Mouse (Mus musculus): ENCODE data around the gene Cd52.
"Not testable (repeated sequence)": the region's sequence is repeated elsewhere in the genome, so short reads cannot be mapped to it uniquely, and the experiment has no call there.

Gene Cd52

DNA sequence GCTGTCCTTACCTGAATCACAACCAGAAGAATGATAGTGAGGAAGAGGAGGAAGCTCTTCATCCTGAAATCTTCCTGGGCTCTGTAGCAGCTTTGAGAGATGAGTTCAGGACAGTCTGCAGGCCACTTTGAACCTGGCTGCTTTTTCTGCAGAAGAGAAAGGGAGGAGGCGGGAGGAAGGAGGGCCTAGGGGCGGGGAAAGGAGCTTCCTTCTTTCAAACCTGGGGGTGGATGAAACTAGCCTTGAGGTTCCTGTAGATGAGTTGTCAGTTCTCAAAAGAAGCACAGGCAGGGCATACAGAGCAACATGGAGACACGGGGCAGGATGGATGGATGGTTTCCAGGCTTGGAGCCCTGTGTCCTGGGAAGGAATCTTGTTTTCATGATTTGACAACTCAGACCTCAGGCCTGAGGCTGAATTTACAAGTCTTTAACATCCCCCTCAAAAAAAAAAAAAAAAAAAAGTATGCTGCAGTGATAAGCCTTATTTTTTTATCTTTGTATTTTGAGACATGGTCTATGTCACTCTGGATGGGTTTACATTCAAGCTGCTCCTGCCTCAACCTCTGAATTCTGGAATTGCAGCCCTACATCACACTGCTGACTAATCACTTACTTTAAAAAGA, at the start of gene Cd52:
Gene Cd52 (minus strand): TSS at position 160 of the 625 bp plus-strand sequence.
- DNase-seq (ENCODE audit: inconsistent age in 2 of 2, low spot score in 1 of 2), result peak in 1 of 2 experiments; percentile 54

DNA sequence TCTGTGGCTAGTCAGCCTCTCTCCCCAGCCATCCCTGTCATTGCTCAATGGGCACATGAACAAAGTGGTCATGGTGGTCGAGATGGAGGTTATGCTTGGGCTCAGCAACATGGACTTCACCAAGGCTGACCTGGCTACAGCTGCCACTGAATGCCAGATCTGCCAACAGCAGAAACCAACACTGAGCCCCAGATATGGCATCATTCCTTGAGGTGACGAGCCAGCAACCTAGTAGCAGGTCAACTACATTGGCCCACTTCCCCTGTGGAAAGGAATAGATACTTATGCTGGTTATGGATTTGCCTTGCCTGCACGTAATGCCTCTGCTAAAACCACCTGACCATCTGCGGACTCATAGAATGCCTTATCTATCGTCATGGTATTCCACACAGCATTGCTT, 49.4 kb upstream of the Cd52 start:
- DNase-seq (ENCODE audit: inconsistent age in 2 of 2, low spot score in 1 of 2), result not testable (repeated sequence)

DNA sequence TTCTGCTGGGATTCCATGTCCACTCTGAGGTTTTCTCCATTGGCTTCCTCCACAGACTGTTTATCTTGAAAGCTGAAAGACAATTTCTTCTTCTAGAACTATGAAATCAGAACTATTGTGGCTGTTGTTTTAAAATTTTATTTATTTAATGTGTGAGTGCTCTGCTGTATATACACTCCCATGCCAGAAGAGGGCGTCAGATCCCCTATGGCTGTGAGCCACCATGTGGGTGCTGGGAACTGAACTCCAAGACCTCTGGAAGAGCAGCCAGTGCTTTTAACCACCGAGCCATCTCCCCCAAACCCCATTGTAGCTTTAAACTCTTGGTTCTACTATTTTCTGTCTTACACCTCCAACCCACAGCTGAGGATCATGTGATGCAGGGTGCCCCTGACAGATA, 44.0 kb upstream of the Cd52 start:
- no peak for DNase-seq (ENCODE audit: inconsistent age in 2 of 2, low spot score in 1 of 2)

DNA sequence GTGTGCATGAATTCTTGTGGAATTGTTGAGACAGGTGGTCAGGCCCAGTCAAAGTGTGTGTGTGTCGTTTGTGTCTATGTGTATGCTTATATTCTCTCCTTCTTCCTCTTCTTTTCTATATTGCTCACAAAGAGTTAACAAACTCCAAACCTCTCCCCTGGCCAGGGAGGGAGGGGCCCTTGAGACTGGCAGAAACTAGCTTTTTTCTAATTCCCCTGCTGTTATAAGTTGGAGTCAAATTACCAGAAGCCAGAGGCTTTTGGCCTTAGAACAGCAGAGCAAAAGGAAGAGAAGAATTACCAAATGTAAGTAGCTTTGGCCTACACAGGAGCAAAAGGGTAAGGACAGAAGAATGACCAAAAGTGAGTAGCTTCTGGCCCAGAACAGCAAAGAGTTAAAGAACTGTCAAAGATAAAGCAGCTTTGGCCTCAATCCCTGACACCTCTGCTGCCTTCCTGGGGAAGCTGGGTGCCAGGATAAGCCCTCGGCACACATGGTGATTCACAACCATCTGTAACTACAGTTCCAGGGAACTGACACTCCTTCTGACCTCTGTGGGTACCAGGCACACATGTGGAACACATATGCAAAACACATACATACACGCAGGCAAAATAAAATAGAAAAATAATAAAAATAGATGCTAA, 41.5 kb upstream of the Cd52 start:
- DNase-seq (ENCODE audit: inconsistent age in 2 of 2, low spot score in 1 of 2), result no peak

DNA sequence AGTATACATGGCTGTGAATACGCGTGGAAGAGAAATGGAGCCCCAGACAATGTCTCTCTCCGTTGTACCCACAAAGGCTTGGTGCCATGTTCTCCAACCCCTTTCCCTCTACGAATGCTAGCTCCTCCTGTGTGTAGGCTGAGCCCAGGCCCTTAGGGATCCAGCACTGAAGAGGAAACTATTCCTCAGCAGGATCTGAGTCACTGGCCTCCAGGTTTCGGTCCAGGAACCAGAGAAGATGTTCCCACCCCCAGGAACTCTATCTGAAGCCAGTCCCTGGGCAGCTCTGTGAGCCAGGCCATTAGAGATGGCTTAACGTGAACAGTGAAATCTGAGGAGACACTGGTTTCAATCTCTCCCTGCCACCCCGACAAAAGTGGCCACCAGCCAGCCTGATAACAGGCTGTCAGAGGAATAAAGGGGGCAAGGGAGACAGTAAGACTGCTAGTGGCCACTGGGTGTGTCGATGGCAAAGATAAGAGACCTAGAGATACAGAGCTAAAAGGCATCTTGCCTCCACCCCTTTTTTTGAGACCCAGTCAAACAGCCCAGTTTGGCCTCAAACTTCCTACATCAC, 37.7 kb upstream of the Cd52 start:
- no peak for DNase-seq (ENCODE audit: inconsistent age in 2 of 2, low spot score in 1 of 2)

DNA sequence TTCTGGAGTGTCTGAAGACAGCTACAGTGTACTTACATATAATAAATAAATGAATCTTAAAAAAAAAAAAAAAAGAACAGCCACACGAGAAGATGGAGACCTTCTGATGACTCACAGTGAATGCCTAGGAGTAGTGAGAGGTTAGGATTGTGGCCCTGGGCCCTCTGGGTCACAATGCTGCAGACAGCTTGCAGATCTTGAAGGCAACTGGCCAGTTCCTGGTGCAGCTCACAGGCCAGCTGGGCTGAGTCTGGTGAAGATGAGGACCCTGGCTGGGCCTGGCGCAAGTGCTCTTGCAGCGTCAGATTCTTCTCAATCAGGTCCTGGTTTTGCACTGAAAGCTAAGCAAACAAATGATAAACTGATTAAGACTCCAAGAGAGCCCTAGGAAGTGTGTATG, 37.2 kb upstream of the Cd52 start:
- DNase-seq (ENCODE audit: inconsistent age in 2 of 2, low spot score in 1 of 2), result no peak

DNA sequence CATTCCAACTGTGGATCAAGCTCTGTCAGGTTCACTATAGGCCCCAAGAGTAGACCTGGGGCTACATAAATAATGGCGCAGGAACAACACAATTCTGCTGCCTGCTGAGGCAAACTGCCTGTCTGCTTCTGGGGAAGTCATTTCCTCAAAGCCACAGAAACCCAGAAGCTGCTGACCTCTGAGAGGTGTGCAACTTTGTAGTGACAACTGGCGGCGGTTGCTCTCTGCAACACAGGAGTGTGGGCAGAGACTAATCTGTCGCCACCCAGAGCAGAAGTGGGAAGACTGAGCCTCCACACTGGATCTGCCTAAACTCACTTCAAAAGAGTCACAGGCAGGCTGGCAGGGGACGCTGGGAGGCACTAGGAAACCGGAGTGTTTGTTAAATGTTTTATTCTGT, 34.6 kb upstream of the Cd52 start:
- DNase-seq (ENCODE audit: inconsistent age in 2 of 2, low spot score in 1 of 2), result no peak

DNA sequence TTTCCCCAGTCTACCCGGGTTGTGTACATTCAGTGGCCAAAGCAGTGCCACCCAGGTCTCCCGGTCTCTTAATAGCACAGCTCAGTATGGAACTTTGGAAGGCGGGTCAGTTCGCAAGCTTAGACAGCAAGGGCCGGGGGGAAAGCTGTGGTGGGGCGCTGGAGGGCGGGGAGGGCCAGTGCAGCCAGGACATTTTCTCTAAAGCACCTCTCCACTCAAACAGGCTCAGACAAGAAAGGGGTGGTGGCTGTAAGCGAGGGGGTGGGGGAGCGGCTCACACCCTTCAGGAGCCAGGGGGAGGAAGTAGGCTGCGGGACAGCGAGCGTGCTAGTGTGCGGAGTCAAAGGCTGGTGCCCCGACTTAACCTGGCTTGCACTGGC, 34.1 kb upstream of the Cd52 start:
- DNase-seq (ENCODE audit: inconsistent age in 2 of 2, low spot score in 1 of 2), result peak in 1 of 2 experiments; percentile 25

DNA sequence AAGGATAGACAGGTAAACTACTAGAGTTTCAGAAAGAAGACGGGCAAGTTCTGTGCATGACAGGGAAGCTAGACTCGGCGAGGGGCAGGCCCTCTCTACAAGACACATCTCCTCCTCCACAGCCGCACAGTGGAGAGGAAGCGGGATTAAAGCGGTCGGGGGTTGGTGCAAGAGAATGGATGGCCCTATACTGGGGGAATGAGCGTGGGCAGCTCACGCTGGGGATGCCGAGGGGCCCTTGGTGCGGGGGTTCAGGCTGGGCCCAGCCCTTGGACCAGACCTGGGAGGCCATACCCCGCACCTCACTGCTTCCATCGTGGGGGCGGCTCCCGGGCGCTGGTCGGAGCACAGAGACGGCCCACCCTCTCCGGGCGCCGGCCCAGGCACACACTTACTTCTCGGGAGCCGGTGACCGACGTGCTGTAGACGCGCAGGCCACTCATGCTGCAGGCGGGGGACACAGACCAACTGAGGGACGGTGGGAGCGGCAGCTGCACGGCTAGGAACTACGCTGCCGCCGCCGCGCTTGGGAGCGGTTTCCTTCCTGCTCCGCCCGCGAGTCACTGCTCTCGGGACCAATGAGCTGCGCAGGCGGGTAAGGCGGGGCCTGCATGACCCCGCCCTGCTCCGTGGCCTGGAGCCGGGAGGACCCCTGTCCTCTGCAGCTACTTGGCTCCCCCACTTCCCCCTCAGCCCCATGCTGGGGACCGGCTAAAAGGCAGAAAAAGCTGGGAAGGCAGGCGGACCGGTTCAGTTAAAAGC, 33.5 kb upstream of the Cd52 start, which contains the start of gene Sh3bgrl3:
Gene Sh3bgrl3 (minus strand): TSS at position 569 of the 762 bp plus-strand sequence.
- DNase-seq (ENCODE audit: inconsistent age in 2 of 2, low spot score in 1 of 2), result peak; percentile 91 to 96

DNA sequence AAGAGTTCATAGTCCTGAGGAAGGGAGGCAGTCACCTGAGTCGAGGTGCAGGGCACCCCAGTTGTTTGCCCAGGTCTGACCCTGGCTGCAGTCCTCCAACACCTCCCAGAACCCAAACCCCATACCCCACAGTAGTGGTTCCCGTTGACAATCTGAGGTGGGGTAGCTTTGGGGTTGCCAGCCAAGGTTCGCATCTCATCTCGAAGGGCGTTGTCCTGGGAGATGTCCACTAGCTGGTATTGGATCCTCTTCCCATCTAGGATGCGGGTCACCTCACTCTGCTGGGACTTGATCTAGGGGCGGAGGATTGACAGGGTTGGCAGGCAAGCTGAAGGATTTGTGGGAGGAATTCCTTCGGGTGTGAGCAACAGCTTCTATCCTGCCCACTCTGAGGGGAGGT, 32.9 kb upstream of the Cd52 start:
- peak; percentile 22 to 40 for DNase-seq (ENCODE audit: inconsistent age in 2 of 2, low spot score in 1 of 2)

DNA sequence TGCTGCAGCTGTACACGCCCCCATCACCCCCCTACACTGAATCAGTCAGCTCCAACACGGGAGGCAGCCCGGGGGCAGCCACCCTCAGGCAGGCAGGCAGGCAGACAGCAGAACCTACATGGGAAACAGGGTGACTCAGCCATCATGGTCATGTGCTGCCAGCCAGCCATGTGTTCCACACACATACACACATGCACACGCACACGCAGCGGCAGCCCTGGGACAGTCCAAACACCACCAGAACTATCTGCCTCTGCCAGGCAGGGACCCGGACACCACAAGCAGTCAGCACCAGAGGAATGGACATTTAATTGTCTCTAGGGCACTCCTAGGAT, 32.2 kb upstream of the Cd52 start:
- DNase-seq (ENCODE audit: inconsistent age in 2 of 2, low spot score in 1 of 2), result peak in 1 of 2 experiments; percentile 46

DNA sequence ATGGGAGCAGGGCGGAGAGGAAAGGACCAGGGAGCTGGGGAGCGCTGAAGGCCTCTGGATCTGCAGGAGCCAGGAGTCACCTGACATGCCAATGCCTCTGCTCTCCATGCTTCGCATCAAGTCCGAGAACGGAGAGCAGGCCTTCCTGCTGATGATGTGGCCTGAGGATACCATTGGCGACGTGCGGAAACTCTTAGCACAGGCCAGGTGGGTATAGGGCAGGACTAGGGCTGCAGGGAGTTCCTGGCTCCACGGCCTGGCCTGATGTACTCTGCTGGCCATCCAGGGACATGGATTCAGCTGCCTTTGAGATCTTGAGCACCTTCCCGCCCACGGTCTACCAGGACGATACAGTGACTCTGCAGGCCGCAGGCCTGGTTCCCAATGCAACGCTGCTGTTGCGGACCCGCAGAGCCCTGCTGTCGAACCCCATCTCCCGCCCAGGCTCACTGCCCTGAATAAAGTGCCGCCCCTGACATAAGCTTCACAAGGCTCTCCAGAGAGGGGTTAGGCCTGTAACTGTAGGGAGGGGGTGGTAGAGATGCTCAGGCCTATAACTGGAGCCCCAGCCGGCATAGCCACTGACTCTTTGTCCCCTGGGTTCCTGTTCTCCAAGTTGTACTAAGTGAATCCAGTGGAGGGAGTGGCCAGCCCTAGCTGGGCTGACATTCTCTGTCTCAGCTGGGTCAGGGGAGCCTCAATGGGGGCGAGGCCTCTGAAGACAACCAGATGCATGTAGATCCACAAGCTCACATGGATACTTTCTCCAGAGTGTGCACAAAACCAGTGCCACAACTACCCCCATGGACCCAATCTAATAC, 31.6 kb upstream of the Cd52 start:
- peak in 1 of 2 experiments; percentile 24 for DNase-seq (ENCODE audit: inconsistent age in 2 of 2, low spot score in 1 of 2)

DNA sequence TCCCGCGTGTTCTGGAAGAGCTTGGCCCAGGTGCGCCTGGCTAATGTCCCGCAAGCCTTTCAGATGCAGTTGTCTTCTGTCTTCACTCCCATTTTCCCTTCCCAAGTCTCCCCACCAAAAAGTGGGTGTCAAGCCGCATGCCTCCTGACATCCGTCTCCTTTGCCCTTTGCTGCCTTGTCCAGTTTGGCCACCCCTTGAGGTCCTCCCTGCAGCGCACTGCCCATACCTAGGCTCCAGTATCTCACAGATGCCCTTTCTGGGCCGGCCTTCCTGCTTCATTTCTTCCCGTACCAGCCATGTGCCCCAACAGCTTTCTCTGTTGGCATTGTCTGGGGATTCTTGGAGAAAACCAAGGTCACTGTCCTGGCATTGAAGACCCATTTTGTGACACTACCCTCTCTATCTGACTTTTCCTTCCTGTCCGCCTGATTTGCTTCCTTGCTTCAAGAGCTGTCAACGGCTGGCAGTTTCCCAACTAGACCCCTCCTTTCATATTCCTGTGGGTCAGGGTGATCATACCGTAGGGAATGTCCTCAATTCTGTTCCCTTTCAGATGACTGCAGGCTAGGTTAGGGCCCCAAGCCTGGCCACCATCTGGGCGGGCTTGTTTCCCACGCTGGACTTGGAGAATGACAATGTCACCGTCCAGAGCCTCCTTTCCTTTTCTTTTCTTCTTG, 30.6 kb upstream of the Cd52 start:
- DNase-seq (ENCODE audit: inconsistent age in 2 of 2, low spot score in 1 of 2), result peak; percentile 18 to 55

DNA sequence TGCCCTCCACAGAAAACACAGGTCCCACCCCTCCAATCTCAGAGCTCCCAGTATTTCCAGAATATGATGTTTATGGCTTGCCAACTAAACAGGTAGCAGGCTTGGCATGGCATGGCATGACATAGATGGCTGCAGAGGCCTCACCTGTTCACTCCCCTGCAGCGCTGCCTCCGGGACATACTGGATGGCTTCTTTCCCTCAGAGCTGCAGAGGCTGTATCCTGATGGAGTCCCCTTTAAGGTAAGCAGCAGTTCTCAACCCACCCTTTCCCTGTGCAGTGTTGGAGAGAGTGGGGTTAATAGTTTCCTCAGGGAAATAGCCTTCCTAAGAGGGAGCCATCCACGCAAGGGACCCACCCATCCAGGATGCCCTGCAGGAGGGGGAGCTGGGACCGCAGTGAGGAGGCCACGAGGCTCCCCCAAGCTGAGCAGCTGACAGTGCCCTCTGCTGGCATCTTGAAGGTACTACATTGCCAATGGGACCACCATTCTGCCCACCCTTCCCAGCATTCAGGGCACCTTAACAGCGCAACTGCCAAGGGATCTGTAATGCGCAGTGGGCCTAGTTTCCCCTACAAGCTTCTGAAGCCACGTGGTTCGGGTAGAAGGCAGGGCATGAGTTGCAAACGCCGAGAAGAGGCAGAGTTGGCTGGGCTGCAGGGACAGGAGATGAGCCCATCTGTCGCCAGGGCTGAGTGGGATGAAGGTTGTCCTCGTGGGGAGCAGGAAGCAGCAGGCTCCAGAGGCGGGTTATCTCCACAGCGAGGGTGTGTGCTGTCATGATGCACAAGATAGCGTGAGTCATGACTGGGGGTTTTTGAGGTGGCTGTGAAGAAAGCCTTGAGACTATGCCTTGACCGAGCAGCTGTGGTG, 29.0 kb upstream of the Cd52 start:
- DNase-seq (ENCODE audit: inconsistent age in 2 of 2, low spot score in 1 of 2), result peak; percentile 82 to 91

DNA sequence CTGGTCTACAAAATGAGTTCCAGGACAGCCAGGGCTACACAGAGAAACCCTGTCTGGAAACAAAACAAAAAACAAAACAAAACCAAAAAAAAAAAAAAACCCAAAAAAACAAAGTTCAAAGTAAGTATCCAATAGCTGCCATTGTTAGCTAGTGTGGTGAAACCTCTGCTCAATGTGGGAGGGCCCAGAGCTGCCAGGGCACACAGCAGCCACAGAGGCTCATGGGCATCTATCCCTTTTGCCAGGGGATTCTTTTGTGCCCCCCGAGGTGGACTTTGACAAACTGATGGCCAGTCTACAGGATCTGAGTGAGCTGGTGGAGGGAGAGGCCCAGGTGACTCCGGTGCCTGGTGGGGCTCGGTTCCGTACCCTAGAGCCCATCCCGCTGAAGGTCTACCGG, 28.3 kb upstream of the Cd52 start:
- DNase-seq (ENCODE audit: inconsistent age in 2 of 2, low spot score in 1 of 2), result no peak

DNA sequence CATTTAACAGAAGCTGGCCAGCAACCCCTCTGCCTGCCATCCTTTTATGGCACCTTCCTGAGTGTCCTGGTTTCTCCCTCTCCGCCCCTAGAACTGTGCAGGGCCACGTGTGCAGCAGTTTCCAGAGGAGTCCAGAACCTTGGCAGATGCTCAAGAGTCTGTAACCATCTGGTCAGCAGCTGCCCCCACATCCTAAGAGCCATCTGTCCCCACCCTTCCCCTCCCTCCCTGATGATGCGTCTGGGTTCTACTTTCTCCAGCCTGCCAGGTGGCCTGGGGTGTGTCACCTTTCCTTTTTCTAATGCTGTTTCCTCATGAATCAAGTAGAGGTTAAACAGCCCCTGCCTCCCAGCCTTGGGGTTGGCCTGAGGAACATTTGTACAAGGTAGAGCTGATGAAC, 27.4 kb upstream of the Cd52 start:
- DNase-seq (ENCODE audit: inconsistent age in 2 of 2, low spot score in 1 of 2), result peak in 1 of 2 experiments; percentile 33

DNA sequence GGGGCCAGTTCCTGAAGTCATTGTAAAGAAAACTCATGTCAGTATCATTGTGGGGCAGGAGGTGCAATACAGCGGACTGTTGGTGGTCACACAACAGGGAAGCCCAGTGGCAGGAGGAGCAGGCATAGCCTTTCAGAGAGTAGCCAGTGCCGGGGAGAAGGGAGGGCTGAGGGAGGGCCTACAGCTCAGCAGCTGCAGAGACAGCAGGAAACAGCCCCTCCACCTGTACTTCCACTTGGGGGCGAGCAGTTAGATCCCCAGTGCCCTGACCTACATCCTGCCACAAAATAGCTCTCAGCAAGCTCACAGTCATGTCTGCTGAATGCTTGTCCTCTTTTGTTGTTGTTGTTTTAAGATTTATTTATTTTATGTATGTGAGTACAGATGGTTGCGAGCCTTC, 26.7 kb upstream of the Cd52 start:
- no peak for DNase-seq (ENCODE audit: inconsistent age in 2 of 2, low spot score in 1 of 2)

DNA sequence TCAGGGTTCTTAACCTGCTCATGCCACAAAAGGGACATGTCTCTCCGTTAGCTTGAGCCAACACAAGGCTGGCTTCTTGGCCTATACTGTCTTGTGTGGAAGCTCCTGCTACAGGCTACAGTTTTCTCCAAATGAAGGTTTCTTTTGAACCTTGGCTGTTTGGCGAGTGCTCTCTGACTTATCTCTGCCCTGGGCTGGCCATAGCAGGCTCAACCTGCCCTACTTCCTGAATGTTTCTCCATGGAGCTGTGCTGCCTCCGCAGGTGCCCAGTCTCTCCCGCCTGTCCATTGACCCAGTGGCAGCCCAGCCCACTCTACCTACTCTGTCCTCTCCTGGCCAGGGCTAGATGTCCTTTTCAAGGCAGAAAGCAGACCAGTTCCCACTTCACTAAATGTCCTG, 26.0 kb upstream of the Cd52 start:
- no peak for DNase-seq (ENCODE audit: inconsistent age in 2 of 2, low spot score in 1 of 2)

DNA sequence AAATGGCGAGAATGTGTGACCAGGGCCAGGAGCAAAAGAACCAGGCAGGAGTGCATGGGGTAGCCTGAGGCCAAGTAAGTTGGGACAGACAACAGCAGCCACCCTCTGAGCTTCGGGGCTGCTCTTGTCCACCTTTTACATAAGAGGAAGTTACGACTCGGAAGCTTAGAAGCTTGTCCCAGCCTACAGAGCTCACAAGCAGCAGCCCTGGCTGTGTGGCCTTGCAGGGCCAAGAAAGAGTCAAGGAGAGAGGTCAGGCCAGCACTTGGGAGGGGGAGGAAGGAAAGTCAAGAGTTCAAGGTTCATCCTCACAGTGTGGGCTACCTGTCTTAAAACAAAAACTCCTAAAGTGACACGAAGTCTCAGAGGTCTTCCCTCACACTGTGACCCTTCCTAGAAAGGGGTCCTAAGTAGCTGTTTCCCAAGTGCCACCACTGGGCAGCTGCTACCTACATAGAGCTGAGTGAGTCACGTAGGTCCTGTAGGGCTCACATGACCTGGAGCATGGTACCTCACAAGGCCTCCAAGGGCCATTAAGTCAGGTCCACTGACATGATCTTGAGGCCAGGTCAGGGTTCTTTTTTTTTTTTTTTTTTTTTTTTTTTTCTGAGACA, 25.4 kb upstream of the Cd52 start:
- peak in 1 of 2 experiments; percentile 59 for DNase-seq (ENCODE audit: inconsistent age in 2 of 2, low spot score in 1 of 2)
